Mouse (Mus musculus): Measurements from ENCODE around the gene Alg9. TPM values are rescaled to one million over a fixed set of nuclear protein-coding genes. Genes with fewer than 3 reads are reported as not detected.

Gene Alg9
- polyA plus RNA-seq, 1 experiment from 2014 or later = 14.3 TPM

- Histone ChIP-seq H3K27ac (replicated peaks) (no peak overlapping the region), H3K4me2 (no peak overlapping the region), H3K4me3 (replicated peaks) (no peak overlapping the region), H3K9me3 (replicated peaks) (no peaks in the 10 kb centered on the region), H3K4me1 (replicated peaks) (peaks cover 13% of the 10 kb centered on the region), H3K27me3 (peaks cover 22% of the 10 kb centered on the region), H3K36me3 (replicated peaks) (no peaks in the 10 kb centered on the region), H3K9ac (no peak overlapping the region)
- WGBS (ENCODE audit: insufficient replicate concordance) = 54% methylated on average over 3 of the region's 3 CpGs
- no peak for ATAC-seq (ENCODE audit: insufficient read depth)
Observed at GRCm38 (mm10) chr9:50742261-50742660, 32.6 kb upstream of the Alg9 start.

GRCm38 (mm10) chr9:50742744-50743143 lies 32.1 kb upstream of the Alg9 start:
- H3K9me3 ChIP-seq (replicated peaks) = no peaks in the 10 kb centered on the region
- H3K27ac ChIP-seq (replicated peaks) = no peak overlapping the region
- no peak overlapping the region for H3K4me3 ChIP-seq (replicated peaks)
- peaks cover 13% of the 10 kb centered on the region for H3K4me1 ChIP-seq (replicated peaks)
- no peaks in the 10 kb centered on the region for H3K36me3 ChIP-seq (replicated peaks)
- 34% methylated on average over 2 of the region's 2 CpGs for WGBS (ENCODE audit: insufficient replicate concordance)
- no peak overlapping the region for H3K9ac ChIP-seq
- ATAC-seq (ENCODE audit: insufficient read depth) = no peak
- H3K4me2 ChIP-seq = no peak overlapping the region
- peaks cover 21% of the 10 kb centered on the region for H3K27me3 ChIP-seq

- H3K27me3 ChIP-seq = peaks cover 18% of the 10 kb centered on the region
- no peaks in the 10 kb centered on the region for H3K36me3 ChIP-seq (replicated peaks)
- no peaks in the 10 kb centered on the region for H3K4me1 ChIP-seq (replicated peaks)
- no peaks in the 10 kb centered on the region for H3K9me3 ChIP-seq (replicated peaks)
- peak overlapping the region; percentile 48 for H3K4me3 ChIP-seq (replicated peaks)
- no peak overlapping the region for H3K9ac ChIP-seq
- WGBS (ENCODE audit: insufficient replicate concordance) = 32% methylated on average over 7 of the region's 7 CpGs
- ATAC-seq (ENCODE audit: insufficient read depth) = no peak
- peak overlapping the region; percentile 50 for H3K4me2 ChIP-seq
- peak overlapping the region; percentile 76 for H3K27ac ChIP-seq (replicated peaks)
Observed at GRCm38 (mm10) chr9:50745806-50746205, 29.0 kb upstream of the Alg9 start.

GRCm38 (mm10) chr9:50746214-50746677 lies 28.6 kb upstream of the Alg9 start, which contains the start of gene 2310030G06Rik:
Gene 2310030G06Rik (minus strand): TSS chr9:50746536.
- whole genome bisulfite sequencing (ENCODE audit: insufficient replicate concordance) = 11% methylated on average over 19 of the region's 19 CpGs

GRCm38 (mm10) chr9:50750706-50751105 lies 24.1 kb upstream of the Alg9 start:
- no peaks in the 10 kb centered on the region for H3K4me1 ChIP-seq (replicated peaks)
- H3K36me3 ChIP-seq (replicated peaks) = no peaks in the 10 kb centered on the region
- H3K9me3 ChIP-seq (replicated peaks) = no peaks in the 10 kb centered on the region
- peaks cover 18% of the 10 kb centered on the region for H3K27me3 ChIP-seq
- WGBS (ENCODE audit: insufficient replicate concordance) = 69% methylated on average over 6 of the region's 6 CpGs
- no peak overlapping the region for H3K9ac ChIP-seq
- no peak overlapping the region for H3K4me2 ChIP-seq
- H3K4me3 ChIP-seq (replicated peaks) = no peak overlapping the region
- ATAC-seq (ENCODE audit: insufficient read depth) = no peak
- no peak overlapping the region for H3K27ac ChIP-seq (replicated peaks)

More at GRCm38 (mm10) chr9:50746214-50746677, 28.6 kb upstream of the Alg9 start, which contains the start of gene 2310030G06Rik:
- Histone ChIP-seq H3K27me3 (peaks cover 22% of the 10 kb centered on the region), H3K36me3 (replicated peaks) (no peaks in the 10 kb centered on the region), H3K27ac (replicated peaks) (peak within 1 kb of the TSS; percentile 76), H3K4me3 (replicated peaks) (peak within 1 kb of the TSS; percentile 48), H3K9me3 (replicated peaks) (no peaks in the 10 kb centered on the region), H3K9ac (no peak within 1 kb of the TSS), H3K4me1 (replicated peaks) (no peaks in the 10 kb centered on the region), H3K4me2 (peak within 1 kb of the TSS; percentile 50)
- ATAC-seq (ENCODE audit: insufficient read depth) = peak; percentile 57

GRCm38 (mm10) chr9:50751323-50751722 lies 23.5 kb upstream of the Alg9 start, which contains the start of gene Cryab:
Gene Cryab (plus strand): TSS chr9:50751325.
- no peaks in the 10 kb centered on the region for H3K36me3 ChIP-seq (replicated peaks)
- H3K9me3 ChIP-seq (replicated peaks) = no peaks in the 10 kb centered on the region
- WGBS (ENCODE audit: insufficient replicate concordance) = 64% methylated on average over 22 of the region's 22 CpGs
- no peaks in the 10 kb centered on the region for H3K4me1 ChIP-seq (replicated peaks)
- ATAC-seq (ENCODE audit: insufficient read depth) = no peak
- H3K4me3 ChIP-seq (replicated peaks) = no peak within 1 kb of the TSS
- H3K27ac ChIP-seq (replicated peaks) = no peak within 1 kb of the TSS
- H3K27me3 ChIP-seq = peaks cover 12% of the 10 kb centered on the region; the same call in 1 of the 2 replicates
- no peak within 1 kb of the TSS for H3K9ac ChIP-seq
- H3K4me2 ChIP-seq = no peak within 1 kb of the TSS

- no peak within 1 kb of the TSS for H3K4me3 ChIP-seq (replicated peaks)
- no peak for ATAC-seq (ENCODE audit: insufficient read depth)
- 71% methylated on average over 14 of the region's 14 CpGs for WGBS (ENCODE audit: insufficient replicate concordance)
- peaks cover 6% of the 10 kb centered on the region; the same call in 1 of the 2 replicates for H3K27me3 ChIP-seq
- H3K36me3 ChIP-seq (replicated peaks) = no peaks in the 10 kb centered on the region
- no peak within 1 kb of the TSS for H3K9ac ChIP-seq
- H3K4me2 ChIP-seq = no peak within 1 kb of the TSS
- H3K27ac ChIP-seq (replicated peaks) = no peak within 1 kb of the TSS
- no peaks in the 10 kb centered on the region for H3K4me1 ChIP-seq (replicated peaks)
- H3K9me3 ChIP-seq (replicated peaks) = no peaks in the 10 kb centered on the region
Observed at GRCm38 (mm10) chr9:50752054-50752602, 22.7 kb upstream of the Alg9 start, which contains the start of gene Hspb2. Gene Hspb2 (minus strand): TSS chr9:50752354.

- H3K27ac ChIP-seq (replicated peaks) = no peak overlapping the region
- H3K4me3 ChIP-seq (replicated peaks) = no peak overlapping the region
- 63% methylated on average over 17 of the region's 17 CpGs for WGBS (ENCODE audit: insufficient replicate concordance)
- no peaks in the 10 kb centered on the region for H3K4me1 ChIP-seq (replicated peaks)
- peaks cover 6% of the 10 kb centered on the region; the same call in 1 of the 2 replicates for H3K27me3 ChIP-seq
- no peak for ATAC-seq (ENCODE audit: insufficient read depth)
- no peak overlapping the region for H3K9ac ChIP-seq
- H3K4me2 ChIP-seq = no peak overlapping the region
- no peaks in the 10 kb centered on the region for H3K36me3 ChIP-seq (replicated peaks)
- H3K9me3 ChIP-seq (replicated peaks) = no peaks in the 10 kb centered on the region
Observed at GRCm38 (mm10) chr9:50752784-50753615, 21.8 kb upstream of the Alg9 start.

- WGBS (ENCODE audit: insufficient replicate concordance) = 43% methylated on average over 7 of the region's 7 CpGs
- no peak overlapping the region for H3K27ac ChIP-seq (replicated peaks)
- no peak overlapping the region for H3K4me2 ChIP-seq
- peaks cover 10% of the 10 kb centered on the region; the same call in 1 of the 2 replicates for H3K27me3 ChIP-seq
- H3K9me3 ChIP-seq (replicated peaks) = no peaks in the 10 kb centered on the region
- H3K4me3 ChIP-seq (replicated peaks) = no peak overlapping the region
- H3K4me1 ChIP-seq (replicated peaks) = no peaks in the 10 kb centered on the region
- ATAC-seq (ENCODE audit: insufficient read depth) = no peak
- no peaks in the 10 kb centered on the region for H3K36me3 ChIP-seq (replicated peaks)
- H3K9ac ChIP-seq = no peak overlapping the region
Observed at GRCm38 (mm10) chr9:50753947-50754346, 20.9 kb upstream of the Alg9 start.

- H3K4me2 ChIP-seq = no peak overlapping the region
- H3K27ac ChIP-seq (replicated peaks) = no peak overlapping the region
- H3K36me3 ChIP-seq (replicated peaks) = no peaks in the 10 kb centered on the region
- H3K4me3 ChIP-seq (replicated peaks) = no peak overlapping the region
- peaks cover 5% of the 10 kb centered on the region; the same call in 1 of the 2 replicates for H3K27me3 ChIP-seq
- no peak for ATAC-seq (ENCODE audit: insufficient read depth)
- 56% methylated on average over 5 of the region's 5 CpGs for WGBS (ENCODE audit: insufficient replicate concordance)
- H3K4me1 ChIP-seq (replicated peaks) = no peaks in the 10 kb centered on the region
- no peak overlapping the region for H3K9ac ChIP-seq
- H3K9me3 ChIP-seq (replicated peaks) = no peaks in the 10 kb centered on the region
Observed at GRCm38 (mm10) chr9:50756711-50757110, 18.1 kb upstream of the Alg9 start.

Measured in liver, embryonic 15.5 days (tissue).